Mouse (Mus musculus): ENCODE data around the gene Enpp7.

GRCm38 (mm10) chr11:119000877-119001276 lies 12.9 kb downstream of the Enpp7 start:
- TF ChIP-seq CHD2 (IDR thresholded peaks at IDR 0.05; ENCODE audit: low read depth, low read length) (no peak), MAFK (IDR thresholded peaks at IDR 0.05; ENCODE audit: insufficient read depth, low read depth, low read length) (no peak), ZC3H11A (IDR thresholded peaks at IDR 0.05; ENCODE audit: borderline replicate concordance, low read depth, low read length) (no peak), ZNF384 (IDR thresholded peaks at IDR 0.05; ENCODE audit: low read depth, low read length) (no peak), HCFC1 (IDR thresholded peaks at IDR 0.05; ENCODE audit: borderline replicate concordance, insufficient read depth, low read length) (no peak)

All from ES-E14 (cell line).